Mouse (Mus musculus) cerebellum, postnatal 25 days (tissue): ENCODE results near the gene Cs.
A peak's percentile ranks its signal among the peaks of the same experiment; 100 is the strongest.
"Not testable (repeated sequence)": the region's sequence is repeated elsewhere in the genome, so short reads cannot be mapped to it uniquely, and the experiment has no call there.

Source experiments
- DNase-seq, 2 experiments: peaks; one replicate each; pipeline ENCODE4 v3.0.0; 2021; ENCODE audit warnings: mixed read lengths in 2 of 2

Cs gene

DNA sequence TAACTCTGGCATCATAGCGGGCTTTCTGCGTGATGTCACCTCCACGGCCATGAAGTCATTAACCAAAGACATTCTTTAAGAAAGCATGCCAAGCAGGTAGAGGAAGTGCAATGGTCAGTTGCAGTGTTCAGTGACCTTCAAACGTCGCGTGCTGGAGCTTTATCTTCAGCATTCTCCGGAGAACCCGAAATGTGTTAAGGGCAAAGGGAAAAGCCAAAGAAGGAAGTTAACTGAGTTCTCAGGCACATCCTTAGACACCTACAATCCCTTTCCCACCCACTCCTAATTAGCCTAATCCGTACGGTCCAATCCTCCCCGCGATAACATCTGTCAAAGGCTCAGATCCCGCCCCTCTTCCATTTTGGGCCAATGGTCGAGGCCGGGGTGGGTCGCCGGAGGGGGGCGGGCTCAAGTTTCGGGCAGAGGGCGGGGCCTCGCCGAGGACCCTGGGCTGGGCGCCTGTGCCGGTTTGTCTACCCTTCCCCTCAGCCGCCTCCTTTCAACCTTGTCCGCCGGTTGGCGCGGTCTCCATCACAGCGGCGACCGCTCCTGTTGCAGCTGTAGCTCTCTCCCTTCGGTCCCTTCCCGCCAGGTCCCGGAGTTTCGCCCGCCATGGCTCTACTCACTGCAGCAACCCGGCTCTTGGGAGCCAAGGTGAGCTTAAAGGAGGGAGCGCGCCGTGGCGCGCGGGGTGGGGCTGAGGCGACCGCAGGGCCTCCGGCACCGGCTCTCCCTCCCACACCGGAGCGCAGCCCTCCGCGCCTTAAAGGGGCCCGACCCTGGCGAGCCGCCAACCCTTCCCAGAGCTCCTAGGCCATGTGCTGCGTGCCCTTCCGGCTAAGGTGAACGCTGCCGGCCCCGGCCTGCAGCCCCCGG is at the start of gene Cs:
Cs (plus strand) TSS at position 429 of the 876 bp plus-strand sequence.
- peak; percentile 97 to 98 for DNase-seq

DNA sequence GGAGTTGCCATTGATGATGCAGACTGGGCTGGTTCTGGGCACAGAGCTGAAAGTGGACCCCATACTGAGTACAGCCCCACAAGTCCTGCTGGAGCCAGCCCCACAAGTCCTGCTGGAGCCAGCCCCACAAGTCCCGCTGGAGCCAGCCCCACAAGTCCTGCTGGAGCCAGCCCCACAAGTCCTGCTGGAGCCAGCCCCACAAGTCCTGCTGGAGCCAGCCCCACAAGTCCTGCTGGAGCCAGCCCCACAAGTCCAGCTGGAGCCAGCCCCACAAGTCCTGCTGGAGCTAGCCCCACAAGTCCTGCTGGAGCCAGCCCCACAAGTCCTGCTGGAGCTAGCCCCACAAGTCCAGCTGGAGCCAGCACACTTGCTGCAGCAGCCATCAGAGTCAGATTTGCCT is 46.9 kb upstream of the Cs start:
- peak in 1 of 2 experiments; percentile 33 for DNase-seq

DNA sequence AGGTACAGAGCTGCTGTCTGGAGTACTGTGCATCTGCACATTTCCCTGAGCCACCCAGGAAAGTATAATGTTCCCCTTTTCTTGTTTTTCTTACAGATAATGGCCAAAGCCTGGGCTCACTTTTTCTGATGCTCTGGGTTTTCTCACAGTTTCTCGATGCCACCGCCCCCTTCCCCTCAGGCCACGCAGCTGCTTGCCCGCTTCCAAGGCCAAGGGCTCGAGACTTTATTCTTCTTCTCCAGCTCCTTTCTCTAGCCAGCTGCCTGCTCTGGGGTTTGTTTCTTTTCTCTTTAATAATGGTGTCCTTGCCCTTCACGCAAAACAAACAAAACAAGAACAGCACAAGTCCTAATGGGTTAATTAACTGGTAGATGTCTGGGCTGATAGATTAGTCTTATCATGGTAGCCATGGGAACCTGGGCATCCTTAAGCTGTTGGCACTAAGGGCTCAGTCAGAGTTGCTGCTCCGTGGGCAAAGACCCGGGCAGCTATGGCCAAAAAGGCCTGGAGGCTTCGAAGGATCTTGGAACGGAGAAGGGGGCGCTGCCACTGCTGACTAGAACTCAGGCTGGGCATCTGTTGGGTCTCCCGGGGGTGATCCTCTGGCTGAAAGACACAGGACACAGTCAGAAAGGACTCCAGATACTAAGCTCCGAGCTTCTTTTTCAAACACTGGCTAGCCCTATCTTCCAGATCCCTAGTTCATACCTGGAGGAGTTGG is 41.0 kb upstream of the Cs start:
- peak; percentile 33 to 47 for DNase-seq

DNA sequence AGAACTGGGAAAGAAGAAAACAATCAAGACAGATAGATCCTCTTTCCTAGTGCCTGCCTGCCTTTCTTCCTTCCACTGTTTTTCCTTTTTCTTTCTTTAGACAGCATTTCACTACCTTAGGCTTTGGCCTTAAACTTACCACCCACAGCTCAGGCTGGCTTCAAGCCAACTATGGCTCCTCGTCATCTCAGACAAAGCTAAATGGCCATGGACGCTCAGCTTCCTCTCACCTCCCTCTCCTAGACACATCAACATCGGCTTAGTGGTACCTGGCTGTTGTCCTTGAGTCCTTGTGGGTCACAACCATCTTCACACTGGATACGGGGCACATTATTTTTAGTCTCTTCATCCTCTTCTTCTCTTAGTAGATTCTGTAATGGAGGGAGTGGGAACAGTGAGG is 40.3 kb upstream of the Cs start:
- peak; percentile 77 to 82 for DNase-seq

DNA sequence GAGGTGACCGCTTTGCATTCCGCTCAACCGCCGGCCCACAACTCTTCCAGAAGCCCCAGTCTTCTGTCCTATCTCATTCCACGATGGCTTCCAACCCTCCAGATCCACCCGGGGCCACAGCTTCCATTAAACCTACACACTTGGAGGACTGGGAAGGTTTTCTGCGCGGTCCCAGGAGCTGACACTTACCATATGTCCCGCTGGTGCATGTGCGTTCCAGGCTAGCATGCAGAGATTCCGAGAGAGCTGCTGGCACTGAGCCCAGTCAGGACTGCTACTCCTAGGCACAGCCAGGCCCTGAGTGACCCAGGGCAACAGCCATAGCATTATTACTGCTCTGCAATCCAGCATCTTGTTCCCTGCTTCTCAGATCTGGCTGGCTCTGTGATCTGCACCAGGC is 39.9 kb upstream of the Cs start:
- peak; percentile 79 to 82 for DNase-seq

DNA sequence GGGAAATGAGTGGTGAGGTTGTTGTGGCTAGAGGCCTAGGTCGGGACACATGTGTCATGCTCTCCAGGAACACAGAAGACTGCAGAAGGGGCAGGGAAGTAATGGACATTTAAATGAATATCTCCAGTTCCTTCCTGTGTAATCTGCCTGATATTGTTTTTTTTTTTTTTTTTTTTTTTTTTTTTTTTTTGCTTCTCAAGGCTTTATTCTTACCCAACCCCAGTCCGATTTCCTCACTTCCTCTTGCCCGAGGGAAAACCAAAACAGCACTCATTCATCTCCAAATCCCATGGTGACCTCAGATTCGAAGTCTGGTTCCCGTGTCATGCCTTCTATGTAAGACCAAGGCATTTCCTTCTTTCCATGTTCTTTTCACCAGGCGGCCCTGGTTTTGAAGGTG is 39.3 kb upstream of the Cs start:
- DNase-seq, result no peak

DNA sequence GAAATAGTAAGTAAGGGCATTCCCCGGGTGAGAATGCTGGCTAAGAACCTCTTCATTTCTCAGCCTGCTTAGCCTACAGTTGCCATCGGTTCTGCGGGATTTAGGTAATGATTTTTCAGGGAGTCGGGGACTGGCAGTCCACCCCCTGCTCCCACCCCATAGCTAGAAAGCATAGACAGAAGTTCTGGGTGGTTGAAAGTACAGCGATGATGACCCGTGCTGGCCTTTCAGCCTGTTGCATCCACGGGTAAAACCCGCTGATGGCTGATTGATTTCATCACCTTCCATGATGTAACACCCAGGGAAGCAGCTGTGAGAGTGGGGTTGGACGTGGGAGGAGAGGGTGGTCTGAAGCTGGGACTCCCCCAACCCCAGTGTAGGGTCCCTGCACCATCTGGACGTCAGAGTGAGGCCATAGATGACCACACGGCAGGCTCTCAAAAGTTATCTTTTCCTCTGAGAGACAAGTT is 38.8 kb upstream of the Cs start, which contains the start of gene Il23a:
Il23a (minus strand) TSS at position 51 of the 470 bp plus-strand sequence.
- no peak for DNase-seq

DNA sequence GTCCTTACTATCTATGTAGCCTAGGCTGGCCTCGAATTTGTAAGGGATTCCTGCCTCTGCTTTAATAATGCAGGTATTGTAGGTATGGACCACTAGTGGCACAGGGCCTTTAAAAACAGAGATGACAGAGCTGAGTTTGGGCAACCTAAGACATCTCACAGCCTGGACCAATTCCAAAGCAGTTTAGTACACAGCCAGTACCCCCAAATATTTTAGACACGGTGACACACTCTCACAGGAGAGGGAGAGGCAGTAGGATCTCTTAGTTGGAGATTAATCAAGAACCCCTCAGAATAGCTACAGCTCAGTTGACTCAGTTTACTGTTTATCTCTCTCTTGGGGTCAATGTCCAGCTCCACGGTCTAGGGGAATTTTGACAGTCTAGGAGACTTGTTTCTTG is 35.2 kb upstream of the Cs start:
- DNase-seq, result no peak

DNA sequence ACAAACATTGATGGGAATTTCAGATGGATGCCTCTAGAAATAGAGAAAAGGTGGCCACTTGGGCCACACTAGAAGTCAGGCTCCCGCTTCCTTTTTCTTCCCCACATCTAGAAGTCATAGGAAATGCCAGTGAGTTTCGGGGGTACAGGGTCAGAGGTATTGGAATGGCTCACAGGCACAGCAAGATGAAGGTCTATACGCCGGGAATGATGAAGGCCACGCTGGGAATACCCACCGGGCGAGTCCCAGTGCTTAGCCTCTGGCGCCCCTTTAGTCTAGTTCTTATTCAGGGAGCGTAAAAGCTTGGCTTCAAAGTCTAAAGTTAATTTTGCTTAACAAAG is 34.8 kb upstream of the Cs start:
- DNase-seq, result no peak

DNA sequence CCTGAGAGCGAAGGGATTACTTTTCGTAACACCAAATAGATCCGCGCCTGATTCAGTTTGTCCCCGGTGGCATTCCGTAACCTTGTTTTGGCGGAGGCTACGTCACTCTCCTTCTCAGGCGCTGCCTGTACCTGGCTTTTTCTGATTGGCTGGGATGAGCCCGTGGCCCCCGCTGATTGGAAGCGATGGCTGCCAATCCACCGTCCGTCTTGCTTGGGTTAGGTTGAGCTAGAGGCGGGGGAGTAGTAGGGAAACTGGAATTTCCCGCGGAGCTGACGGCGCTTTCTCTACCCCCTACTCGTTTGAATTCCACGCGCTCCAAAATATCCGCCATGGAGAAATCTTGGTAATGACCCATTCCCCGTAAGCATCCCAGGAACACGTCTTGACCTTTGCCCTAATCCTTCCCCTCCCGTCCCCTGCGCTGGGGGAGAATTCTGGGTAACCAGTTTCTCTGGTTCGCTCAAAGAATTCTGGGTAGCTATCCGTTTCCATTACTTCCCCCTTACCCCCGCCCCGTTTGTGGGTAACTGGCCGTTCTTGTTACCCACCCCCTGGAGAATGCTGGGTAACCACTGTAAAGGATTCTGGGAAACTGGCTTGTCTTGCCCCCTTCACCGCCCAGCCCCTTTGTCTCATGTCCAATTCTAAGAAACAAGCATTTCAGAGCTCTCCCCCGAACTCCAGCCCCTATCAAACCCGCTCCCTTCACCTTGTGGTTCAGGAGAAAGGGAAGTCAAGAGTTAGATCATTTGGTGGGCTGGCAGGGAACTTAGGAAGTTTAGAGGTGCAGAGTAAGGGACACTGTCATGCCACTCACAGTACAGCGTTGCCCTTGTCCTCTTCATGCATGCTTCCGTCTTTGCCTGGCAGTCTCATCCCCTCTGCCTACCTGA is 34.2 kb upstream of the Cs start, which contains the start of gene Pan2:
Pan2 (plus strand) TSS at position 210 of the 896 bp plus-strand sequence.
- peak; percentile 100 for DNase-seq

DNA sequence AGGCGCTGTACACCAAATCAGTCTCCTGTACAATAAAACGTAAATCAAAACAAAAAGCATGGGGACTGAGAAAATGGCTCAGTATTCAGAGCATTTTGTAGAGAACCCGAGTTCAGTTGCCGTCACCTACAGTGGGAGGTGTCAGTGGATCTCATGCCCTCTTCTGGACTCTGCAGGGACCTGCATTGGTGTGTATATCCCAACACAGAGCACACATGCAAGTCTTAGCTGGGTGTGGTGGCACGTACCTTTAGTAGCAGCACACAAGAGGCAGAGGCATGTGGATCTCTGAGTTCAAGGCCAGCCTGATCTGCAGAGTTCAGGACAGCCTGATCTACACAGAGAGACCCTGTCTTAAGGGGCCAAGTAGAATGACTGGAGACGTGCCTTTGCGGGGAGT is 27.9 kb upstream of the Cs start:
- no peak for DNase-seq

DNA sequence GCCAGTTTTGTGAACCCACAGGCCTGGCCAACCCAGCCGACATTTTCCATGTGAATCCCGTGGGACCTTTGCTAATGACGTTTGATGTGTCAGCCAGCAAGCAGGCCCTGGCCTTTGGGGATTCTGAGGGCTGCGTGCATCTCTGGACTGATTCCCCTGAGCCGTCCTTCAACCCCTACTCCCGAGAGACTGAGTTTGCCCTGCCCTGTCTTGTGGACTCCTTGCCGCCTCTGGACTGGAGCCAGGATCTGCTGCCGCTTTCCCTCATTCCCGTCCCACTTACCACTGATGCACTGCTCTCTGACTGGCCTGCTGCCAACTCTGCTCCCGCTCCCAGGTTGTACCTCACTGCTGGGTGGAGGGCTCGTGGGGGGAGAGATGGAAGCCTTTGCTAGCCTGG is 27.4 kb upstream of the Cs start:
- peak; percentile 64 to 77 for DNase-seq

DNA sequence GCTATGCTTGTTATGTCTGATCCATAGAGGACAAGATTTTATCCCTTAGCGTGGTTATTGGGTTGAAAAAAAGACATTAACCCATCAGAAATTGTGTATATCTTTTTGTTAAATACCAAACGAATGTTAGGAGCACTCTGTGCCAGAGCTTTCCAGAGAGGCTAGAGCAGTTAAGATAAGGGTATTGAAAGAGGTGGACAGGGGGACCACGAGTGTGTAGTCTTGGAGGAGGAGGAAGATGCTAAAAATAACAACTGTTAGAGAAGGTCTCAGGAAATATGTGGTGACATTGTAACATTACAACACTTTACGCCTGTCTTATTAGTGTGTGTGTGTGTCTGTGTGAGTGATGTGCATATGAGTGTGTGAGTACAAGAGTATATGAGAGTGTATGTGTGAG is 26.6 kb upstream of the Cs start:
- DNase-seq, result no peak

DNA sequence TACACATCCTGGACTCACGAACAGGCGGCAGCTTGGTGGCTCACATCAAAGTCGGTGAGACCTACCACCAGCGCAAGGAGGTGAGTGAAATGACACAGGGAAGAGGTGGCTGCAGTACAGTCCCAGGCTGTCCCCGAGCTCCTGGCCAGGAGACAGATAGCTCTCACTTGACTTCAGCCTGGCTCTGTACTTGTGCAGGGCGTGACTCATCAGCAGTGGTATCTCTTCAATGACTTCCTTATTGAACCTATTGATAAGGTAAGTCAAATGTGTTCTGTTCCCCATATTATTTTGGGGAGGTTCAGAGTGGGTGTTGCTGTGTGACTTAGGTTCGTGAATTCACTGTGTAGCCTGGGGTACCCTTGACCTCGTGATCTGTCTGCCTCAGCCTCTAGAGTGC is 22.0 kb upstream of the Cs start:
- no peak for DNase-seq

DNA sequence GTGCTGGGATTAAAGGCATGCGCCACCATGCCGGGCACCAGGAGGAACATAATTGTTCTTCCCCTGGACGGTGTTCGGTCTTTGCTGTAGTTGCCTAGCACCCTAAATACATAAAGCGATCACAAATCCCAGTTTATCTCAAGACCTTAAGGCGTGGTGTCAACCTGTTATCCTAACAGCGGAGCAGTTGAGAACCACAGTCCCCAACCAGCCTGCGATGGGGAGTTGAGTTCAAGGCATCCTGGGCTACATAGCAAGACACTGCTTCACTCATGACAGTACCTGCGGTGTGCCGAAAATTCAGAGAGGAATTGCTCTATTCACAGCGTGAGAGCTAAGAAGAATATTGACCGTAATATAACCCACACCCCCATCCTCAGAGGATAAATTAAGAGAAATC is 15.9 kb upstream of the Cs start:
- DNase-seq, result no peak

DNA sequence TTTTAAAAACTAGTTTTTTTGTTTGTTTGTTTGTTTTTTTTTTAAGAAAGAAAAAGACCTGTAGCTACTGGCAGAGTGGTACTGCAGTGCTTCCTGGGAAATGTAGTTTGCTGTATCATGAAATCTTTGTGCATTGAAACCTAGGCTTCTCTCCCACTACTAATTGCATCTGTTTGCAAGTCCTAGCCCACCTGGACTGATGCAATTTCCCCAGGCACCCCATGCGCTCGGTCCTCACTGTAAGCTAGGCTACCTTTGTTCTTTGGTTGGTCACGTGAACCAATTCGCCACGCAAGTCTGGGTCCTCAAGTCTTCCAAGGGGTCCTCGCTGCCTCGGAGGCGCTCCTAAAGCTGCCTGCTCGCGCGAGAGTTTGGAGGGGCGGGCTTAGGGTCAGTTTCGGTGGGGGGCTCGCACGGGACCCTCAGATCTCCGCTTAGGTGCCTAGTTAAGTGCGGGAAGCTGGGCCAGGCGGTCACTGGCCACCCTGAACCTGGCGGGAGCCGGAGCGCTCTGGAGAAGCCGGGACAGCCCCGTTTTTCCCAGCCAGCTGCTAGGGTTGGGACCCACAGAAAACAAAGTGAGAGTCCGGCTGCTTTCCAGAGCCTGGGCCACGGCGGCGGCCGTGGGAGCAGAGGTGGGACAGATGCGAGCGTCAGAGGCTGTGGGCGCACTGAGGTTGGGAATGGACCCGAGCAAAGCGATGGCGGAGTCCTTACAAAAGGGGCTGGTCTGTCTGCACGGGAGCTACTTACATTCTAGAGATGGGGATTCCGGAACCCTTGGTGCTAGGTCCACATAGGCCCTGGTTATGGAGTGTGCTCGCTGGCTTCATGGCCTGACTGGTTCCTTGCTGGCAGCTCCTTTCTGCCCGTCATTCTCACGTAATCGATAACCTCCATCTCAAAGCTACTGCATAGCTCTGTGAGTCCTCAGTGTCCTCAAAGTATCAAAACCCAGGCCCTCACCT is 15.1 kb upstream of the Cs start, which contains the start of gene Cnpy2:
Cnpy2 (plus strand) TSS at position 319 of the 968 bp plus-strand sequence.
- peak; percentile 80 to 87 for DNase-seq

DNA sequence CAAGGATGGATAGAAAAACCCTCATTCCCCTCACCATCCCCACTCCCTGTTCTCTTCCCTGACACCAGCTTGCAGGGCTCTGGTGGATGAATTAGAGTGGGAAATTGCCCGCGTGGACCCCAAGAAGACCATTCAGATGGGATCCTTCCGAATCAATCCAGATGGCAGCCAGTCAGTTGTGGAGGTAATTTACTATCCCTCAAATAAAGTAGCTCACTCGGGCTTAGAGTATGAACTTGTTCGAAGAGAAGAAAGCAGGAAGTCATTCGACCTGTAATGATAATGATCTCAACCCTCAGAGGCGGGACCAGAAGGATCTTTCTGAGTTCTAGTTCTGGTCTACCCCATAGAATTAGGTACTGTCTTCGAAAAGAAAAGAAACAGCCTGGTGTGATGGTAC is 14.0 kb upstream of the Cs start:
- DNase-seq, result no peak

DNA sequence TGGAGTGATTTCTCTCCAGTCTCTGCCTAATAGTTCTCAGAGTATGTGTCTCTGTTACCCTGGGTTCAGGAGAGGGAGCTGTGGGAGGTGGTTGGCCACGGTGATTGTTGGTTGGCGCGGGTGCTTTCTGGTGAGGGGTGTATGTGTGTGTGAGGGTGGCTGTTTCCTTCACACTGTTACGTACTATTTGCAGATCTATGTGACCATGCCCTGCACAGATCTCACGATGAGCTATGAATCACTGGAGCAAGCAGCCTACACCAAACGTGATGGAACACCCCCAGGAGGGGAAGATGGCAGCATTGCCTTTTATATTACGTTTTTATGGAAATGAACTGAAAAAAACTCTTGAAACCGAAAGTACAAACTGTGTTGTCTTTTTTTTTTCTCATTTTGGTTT is 10.7 kb upstream of the Cs start:
- DNase-seq, result no peak

DNA sequence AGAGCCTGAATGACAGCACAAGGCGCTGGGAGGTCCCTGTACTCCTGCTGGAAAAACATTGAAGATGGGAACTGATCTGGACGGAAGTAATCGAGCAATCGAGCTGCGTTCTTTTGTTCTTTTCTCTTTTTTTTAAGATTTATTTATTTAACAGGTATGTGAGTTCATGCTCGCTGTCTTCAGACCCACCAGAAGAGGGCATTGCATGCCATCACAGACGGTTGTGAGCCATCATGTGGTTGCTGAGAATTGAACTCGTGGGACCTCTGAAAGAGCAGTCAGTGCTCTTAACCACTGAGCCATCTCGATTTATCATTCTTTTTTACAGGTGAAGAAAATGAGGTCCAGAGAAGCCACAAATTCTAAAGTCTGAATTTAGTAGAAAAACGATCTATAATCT is 9.9 kb upstream of the Cs start:
- no peak for DNase-seq

DNA sequence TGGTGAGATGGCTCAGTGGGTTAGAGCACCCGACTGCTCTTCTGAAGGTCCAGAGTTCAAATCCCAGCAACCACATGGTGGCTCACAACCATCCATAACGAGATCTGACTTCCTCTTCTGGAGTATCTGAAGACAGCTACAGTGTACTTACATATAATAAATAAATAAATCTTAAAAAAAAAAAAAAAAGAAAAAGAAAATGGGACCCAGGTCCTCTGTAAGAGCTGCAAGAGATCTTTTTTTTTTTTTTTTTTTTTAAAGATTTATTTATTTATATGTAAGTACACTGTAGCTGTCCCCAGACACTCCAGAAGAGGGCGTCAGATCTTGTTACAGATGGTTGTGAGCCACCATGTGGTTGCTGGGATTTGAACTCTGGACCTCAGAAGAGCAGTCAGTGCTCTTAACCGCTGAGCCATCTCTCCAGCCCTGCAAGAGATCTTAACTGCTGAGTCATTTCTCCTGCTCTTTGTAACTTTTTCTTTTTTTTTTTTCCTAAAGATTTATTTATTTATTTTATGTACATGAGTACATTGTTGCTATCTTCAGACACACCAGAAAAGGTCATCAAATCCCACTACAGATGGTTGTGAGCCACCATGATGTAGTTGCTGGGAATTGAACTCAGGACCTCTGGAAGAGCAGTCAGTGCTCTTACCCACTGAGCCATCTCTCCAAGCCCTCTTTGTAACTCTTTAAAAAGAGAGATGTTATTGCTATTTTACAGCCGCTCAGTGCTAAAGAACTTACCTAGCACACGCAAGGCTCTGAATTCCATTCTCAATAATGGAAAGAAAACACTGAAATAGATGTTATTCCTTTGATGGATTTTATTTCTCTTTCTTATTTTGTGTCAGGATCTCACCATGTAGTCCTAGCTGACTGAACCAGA is 4.9 kb upstream of the Cs start:
- DNase-seq, result not testable (repeated sequence)

DNA sequence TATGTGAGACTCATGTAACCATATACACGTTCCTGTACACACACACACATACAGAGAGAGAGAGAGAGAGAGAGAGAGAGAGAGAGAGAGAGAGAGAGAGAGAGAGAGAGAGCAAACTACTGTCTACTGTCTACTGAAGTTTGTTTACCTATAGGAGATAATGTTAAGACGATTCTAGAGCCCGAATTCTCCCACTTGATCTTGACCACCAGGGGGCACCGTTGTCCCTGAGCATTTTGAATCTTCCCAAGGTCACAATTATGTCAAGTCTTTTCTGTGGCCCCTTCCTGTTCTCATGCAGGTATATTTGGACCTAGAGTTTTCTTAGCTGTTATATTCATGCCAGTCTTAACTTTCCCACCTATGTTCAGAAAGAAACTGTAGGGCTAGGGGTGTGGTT is 2.0 kb upstream of the Cs start:
- DNase-seq, result peak; percentile 79 to 89
